Mouse (Mus musculus) testis, postnatal 14 days (tissue): ENCODE data around the gene Pawr.

ENCODE experiments used
- DNase-seq: peaks from one replicate; pipeline ENCODE4 v3.0.0; 2021; ENCODE audit warnings: low spot score

The Pawr gene

DNA sequence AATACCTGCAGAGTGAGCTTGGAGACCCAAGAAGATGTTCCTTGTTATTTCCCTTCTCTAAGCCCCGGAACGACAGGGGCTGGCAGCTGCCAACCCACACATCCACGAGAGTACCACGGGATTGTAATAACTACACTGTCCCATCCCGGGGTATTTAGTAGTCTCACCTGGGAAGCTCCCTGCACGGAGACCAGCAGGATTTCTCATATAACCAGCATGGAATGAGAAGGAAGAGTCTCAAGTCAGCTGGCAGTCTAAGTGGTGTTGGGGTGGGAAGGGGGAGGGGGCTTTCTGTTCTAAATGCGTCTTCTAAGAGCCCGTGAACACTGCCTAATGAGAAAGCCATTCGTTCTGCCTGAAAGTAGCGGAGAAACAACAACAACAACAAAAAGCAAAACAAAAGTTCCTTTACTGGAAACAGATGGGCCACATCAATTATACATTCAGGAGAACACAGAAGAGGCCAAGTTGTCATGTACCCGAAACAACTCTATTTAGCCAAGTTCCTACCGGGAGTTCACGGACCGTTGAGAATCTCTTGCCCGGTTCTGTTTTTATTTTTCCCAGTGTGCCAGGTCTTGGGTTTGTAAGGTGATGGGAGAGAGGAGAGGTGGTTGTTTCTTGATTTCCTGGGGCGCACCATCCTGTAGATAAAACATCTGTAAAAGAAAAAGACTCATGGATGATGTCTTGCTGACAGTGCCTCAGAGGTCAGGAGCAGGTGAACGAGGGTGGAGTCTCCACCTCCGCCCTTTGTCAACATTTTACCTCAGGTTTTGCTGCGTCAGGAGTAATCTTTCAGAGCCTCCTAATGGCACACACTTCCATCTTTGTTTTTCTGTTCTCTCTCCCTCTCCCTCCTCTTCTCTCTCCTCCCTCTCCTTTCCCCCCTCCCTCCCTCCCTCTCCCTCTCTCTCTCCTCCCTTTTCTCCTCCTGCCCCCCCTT is 112.3 kb downstream of the Pawr start:
- no peak for DNase-seq

- DNase-seq, result no peak
Observed at GRCm38 (mm10) chr10:108445123-108445522, 113.2 kb downstream of the Pawr start.

- DNase-seq, result no peak
Observed at GRCm38 (mm10) chr10:108445606-108446005, 113.7 kb downstream of the Pawr start.

GRCm38 (mm10) chr10:108446041-108446931 is 114.4 kb downstream of the Pawr start:
- DNase-seq, result peak; percentile 57

DNA sequence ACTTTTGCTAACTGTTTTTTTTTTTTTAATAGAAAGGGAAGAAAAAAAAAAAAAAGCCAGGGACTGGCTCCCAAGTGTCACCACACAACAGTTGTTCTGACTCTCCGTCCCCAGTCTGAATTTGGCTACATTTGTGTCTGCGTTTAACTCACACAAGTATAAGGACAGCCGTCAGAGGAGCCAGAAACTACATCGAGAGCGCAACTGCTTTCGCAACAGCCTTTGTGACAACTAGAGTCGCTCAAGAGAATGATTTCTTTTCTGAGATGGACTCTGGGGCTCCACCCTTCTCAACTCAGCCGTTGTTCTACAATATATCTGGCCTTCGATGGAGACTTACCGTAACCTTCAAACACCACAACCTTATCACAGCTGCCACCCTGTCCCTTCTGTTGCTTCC is 115.3 kb downstream of the Pawr start:
- no peak for DNase-seq

- DNase-seq, result no peak
Observed at GRCm38 (mm10) chr10:108448421-108448820, 116.5 kb downstream of the Pawr start.

DNA sequence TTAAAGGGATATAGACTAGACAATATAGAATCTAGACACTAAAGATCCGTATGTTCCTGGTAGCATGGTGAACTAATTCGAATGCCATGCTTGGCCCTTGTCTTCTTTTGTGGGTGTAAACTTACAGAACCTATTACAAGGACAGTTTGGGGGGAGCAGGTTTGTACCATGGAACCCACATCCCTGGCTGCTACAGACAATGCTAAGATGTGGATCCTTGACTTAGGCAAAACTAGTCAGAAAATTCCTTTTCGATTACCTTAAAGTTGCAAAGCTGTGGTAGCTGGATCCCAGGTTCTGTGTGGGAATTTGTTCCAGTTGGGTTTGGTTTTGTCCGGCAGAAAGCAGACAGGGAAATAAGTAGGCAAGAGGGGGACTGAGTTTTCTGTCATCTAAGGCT is 118.5 kb downstream of the Pawr start:
- DNase-seq, result no peak

- no peak for DNase-seq
Observed at GRCm38 (mm10) chr10:108451516-108451915, 119.6 kb downstream of the Pawr start.

DNA sequence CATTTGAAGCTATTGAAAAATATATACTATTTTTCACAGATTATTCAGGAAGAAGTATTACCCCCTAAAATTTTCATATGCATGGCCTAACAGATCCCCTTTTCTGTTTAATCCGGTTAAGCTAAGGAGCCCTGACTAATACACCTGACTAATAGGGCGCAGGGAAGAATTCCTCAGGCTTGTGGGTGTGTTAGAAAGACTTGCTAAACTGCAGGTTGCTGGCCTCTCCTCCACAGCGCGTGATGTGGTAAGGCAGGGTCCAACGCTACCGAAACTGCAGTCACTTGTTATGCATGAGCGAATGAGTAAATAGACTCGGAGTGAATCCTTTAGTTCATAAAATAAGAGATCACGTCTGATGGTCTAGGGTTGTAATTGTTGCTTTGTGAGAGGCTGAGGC is 120.5 kb downstream of the Pawr start:
- DNase-seq, result no peak

DNA sequence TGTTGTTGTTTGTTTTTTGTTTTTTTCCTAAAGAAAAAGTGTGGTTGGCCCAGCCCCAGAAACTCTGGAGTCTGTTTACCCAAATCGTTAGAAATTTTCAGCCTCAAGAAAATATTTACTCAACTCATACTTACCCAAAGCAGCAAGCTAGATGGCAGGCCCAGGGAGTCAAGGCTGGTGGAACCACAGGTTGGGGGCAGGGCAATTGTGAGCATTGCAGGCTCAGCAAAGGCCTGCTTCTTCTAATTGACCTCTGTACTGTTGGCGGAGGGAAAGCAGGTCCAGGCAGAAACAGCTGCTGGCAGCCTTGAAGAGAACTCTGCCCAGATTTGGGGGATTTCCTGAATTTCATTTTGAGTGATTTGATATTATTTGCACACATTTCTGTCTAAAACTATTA is 121.6 kb downstream of the Pawr start:
- DNase-seq, result peak; percentile 32

- peak; percentile 73 for DNase-seq
Observed at GRCm38 (mm10) chr10:108454691-108455117, 122.8 kb downstream of the Pawr start.

GRCm38 (mm10) chr10:108455204-108455603 is 123.3 kb downstream of the Pawr start:
- no peak for DNase-seq

DNA sequence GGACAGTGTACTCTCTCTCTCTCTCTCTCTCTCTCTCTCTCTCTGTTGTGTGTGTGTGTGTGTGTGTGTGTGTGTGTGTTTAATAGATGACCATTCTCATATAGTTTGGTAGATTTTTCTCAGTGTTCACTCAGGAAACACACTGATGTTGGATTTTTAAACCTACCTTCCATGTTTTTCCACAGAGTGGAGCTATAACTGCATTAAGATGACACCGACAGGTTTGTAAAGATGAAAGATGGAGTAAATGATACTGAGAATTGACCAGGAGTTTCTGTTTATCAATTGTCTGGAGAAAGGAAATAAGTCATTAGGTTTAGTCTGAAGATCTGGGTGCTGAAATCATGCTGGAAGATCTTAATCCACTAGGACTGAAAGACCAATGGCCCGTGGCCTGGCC is 124.0 kb downstream of the Pawr start:
- no peak for DNase-seq

- DNase-seq, result no peak
Observed at GRCm38 (mm10) chr10:108457054-108457453, 125.1 kb downstream of the Pawr start.

DNA sequence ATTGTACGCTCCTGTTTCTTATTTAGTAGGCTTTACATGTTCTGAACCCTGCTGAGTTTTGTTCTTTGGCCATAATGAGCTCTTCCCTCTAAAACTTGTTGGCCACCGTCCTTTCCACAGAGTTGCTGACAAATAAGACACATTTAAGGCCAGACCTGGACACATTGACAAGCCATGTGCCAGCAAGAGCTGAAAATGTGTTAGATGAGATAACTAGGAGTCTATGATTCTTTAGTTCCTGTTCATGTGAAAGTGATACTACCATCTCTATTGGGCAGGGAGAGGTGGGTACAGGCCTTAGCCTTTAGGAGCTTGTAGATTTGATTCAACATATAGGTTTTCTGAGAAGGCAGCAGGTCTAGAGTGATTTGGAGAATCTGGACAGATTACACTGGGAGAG is 129.9 kb downstream of the Pawr start:
- DNase-seq, result no peak
